ENCODE assay signal across 17 mouse cellular contexts in the genomic region with DNA sequence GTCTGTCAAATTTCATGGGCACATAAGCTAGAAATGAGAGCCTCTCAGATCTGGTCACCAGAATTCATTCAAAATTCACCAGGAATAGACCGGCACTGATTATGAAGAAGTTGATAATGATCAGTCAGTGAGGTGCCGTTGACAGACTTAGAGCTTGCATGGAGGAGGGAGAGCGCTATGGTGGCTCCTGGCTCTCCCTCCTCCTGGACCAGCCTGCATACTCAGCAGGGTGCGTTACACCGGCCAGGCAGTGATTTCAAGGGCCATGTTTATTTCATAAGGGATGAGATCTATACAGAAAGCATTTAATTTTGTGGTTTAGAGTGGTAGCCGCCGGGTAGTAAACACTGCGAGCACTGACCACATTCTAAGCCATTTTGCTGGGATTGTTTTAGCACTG.
DNase-seq lines count a peak whose midpoint lies in the region; ATAC-seq lines count a peak whose summit lies in the region.
"Had no signal": no experiment of that assay in that cellular context is flagged by ENCODE, and none has a peak within 500 bp of the region (broad histone marks: within the 10 kb centered on the region; RNA-seq: fewer than 3 reads in every experiment).

No protein-coding gene starts in this region.

- peak; percentile 19 for DNase-seq in midbrain, embryonic 11.5 days (ENCODE audit: low spot score, missing footprints)
- DNase-seq in midbrain, embryonic 10.5 days (ENCODE audit: low spot score): no peak
- DNase-seq in cerebellum, adult 8-10 months: peak; percentile 64
- DNase-seq in cerebellum, postnatal 36 days: peak; percentile 61 to 67
- no peak for DNase-seq in right cerebral cortex, postnatal 4 days
- no peak for DNase-seq in B cell, adult 2 months
- DNase-seq in thymus, postnatal 14 days: no peak
- DNase-seq: adrenal gland, adult 8-10 months; heart, postnatal 14 days; kidney, adult 18-20 months had no signal

- no peak overlapping the region for H3K9ac ChIP-seq in midbrain, embryonic 11.5 days (ENCODE audit: low read length)
- H3K9ac ChIP-seq: forebrain, embryonic 15.5 days; heart, embryonic 12.5 days; liver, embryonic 14.5 days; lung, embryonic 15.5 days had no signal

- H3K27me3 ChIP-seq in midbrain, embryonic 11.5 days (ENCODE audit: control insufficient read depth, insufficient read depth, low read length): no peaks in the 10 kb centered on the region
- H3K27me3 ChIP-seq in midbrain, embryonic 10.5 days (ENCODE audit: low read depth, poor library complexity, severe bottlenecking): no peaks in the 10 kb centered on the region
- H3K27me3 ChIP-seq: forebrain, embryonic 15.5 days; heart, embryonic 12.5 days; lung, embryonic 15.5 days; Patski had no signal

- H3K36me3 ChIP-seq in midbrain, embryonic 11.5 days (ENCODE audit: control insufficient read depth, insufficient read depth, low read length): no peaks in the 10 kb centered on the region; the same call in 1 of the 2 replicates
- H3K36me3 ChIP-seq in midbrain, embryonic 10.5 days: peaks cover 61% of the 10 kb centered on the region

- WGBS in midbrain, embryonic 11.5 days: 90% methylated on average over 8 of the region's 8 CpGs
- WGBS in midbrain, embryonic 10.5 days: 94% methylated on average over 8 of the region's 8 CpGs

- no peak overlapping the region for H3K27ac ChIP-seq in midbrain, embryonic 11.5 days (ENCODE audit: low read depth, low read length)
- no peak overlapping the region for H3K27ac ChIP-seq in midbrain, embryonic 10.5 days (replicated peaks)
- H3K27ac ChIP-seq: forebrain, embryonic 15.5 days; kidney, postnatal 0 days; liver, embryonic 14.5 days; lung, embryonic 15.5 days had no signal

- ATAC-seq in midbrain, embryonic 11.5 days (ENCODE audit: low FRiP score): 0 out of 2 replicates have a peak, but pooled peaks have one; percentile 40
- ATAC-seq: forebrain, embryonic 15.5 days; Patski had no signal

- no peaks in the 10 kb centered on the region for H3K4me1 ChIP-seq in midbrain, embryonic 11.5 days (ENCODE audit: control insufficient read depth, insufficient read depth, low read length)
- no peaks in the 10 kb centered on the region for H3K4me1 ChIP-seq in midbrain, embryonic 10.5 days
- H3K4me1 ChIP-seq: forebrain, embryonic 15.5 days; heart, embryonic 12.5 days had no signal

- no peak overlapping the region for H3K4me3 ChIP-seq in midbrain, embryonic 11.5 days (ENCODE audit: low read depth, low read length)
- H3K4me3 ChIP-seq in midbrain, embryonic 10.5 days: no peak overlapping the region
- H3K4me3 ChIP-seq: erythroblast, embryonic 14.5 days; forebrain, embryonic 15.5 days; heart, embryonic 12.5 days; lung, embryonic 15.5 days had no signal

- H3K9me3 ChIP-seq in midbrain, embryonic 11.5 days (ENCODE audit: control insufficient read depth, low read length): no peaks in the 10 kb centered on the region
- 0 out of 2 replicates have a peak, but pooled peaks cover 3% of the 10 kb centered on the region for H3K9me3 ChIP-seq in midbrain, embryonic 10.5 days (replicated peaks)
- H3K9me3 ChIP-seq: forebrain, embryonic 15.5 days; lung, embryonic 15.5 days had no signal

- H3K4me2 ChIP-seq in midbrain, embryonic 11.5 days: no peak overlapping the region
- H3K4me2 ChIP-seq: forebrain, embryonic 15.5 days; heart, embryonic 12.5 days; lung, embryonic 15.5 days had no signal

Comparison
In these comparisons a context has a peak if more than half of its experiments do, and no peak if none do; other contexts are left out.
1. DNase-seq: peak in midbrain, embryonic 11.5 days (single experiment), cerebellum, adult 8-10 months (single experiment) and cerebellum, postnatal 36 days (2 of 2); none in midbrain, embryonic 10.5 days (single experiment), right cerebral cortex, postnatal 4 days (single experiment), B cell, adult 2 months (0 of 2) and thymus, postnatal 14 days (single experiment).